Mouse (Mus musculus) gastrocnemius, postnatal 14 days (tissue): ENCODE measurements around the gene Olfr1280. TPM values are rescaled to one million over a fixed set of nuclear protein-coding genes. Genes with fewer than 3 reads are reported as not detected.
"Not testable (repeated sequence)": the region's sequence is repeated elsewhere in the genome, so short reads cannot be mapped to it uniquely, and the experiment has no call there.

Source experiments
- DNase-seq: peaks from one replicate; pipeline ENCODE4 v3.0.0; 2021; ENCODE audit warnings: mixed read lengths
- intact Hi-C: fragments of 180-260 bp; cut with DNase I; formaldehyde crosslinking; loops from one replicate; pipeline ENCODE4 v1.15.1; 2025; ENCODE audit warnings: low total_unique reads
- long read RNA-seq, 2 experiments: library from polyadenylated mRNA; stranded (forward); transcript quantifications; one replicate each; pipeline ENCODE4 v2.0.0; 2021
- total RNA-seq, 2 experiments: library from RNA; stranded (reverse); gene quantifications; 2 replicates each; pipeline ENCODE4 v1.2.3; 2021

Gene Olfr1280
- total RNA-seq: not detected
- long read RNA-seq, experiment 1: 0 reads
- long read RNA-seq, experiment 2: 0 reads

GRCm38 (mm10) chr2:111313717-111314116, at the start of gene Olfr1280:
TSS of gene Olfr1280 (plus strand) at chr2:111314017.
- intact Hi-C loops: no loop called here
- DNase-seq: no peak

- DNase-seq: no peak
- intact Hi-C loops: no loop called here
These were observed 39.8 kb upstream of the Olfr1280 start, which contains the start of gene Olfr1277 for GRCm38 (mm10) chr2:111274006-111274405. TSS of gene Olfr1277 (minus strand) at chr2:111274106.

- intact Hi-C loops: no loop called here
These were observed 24.0 kb upstream of the Olfr1280 start, which contains the start of gene Olfr1278 for GRCm38 (mm10) chr2:111289836-111290235. TSS of gene Olfr1278 (plus strand) at chr2:111290136.

DNA sequence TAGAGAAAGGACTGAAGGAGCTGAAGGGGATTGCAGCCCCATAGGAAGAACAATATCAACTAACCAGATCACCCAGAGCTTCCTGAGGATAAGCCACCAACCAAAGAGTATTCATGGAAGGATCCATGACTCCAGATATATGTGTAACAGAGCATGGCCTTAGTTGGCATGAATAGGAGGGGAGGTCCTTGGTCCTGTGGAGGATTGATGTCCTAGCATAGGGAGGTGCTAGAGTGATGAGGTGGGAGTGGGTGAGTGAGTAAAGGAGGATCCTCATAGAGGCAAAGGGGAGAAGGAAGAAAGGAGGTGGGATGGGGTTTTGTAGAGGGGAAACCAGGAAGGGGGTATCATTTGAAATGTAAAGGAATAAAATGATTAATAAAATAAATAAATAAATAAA, 15.3 kb upstream of the Olfr1280 start:
- intact Hi-C loops: no loop called here
- no peak for DNase-seq

More at GRCm38 (mm10) chr2:111289836-111290235, 24.0 kb upstream of the Olfr1280 start, which contains the start of gene Olfr1278:
- no peak for DNase-seq

DNA sequence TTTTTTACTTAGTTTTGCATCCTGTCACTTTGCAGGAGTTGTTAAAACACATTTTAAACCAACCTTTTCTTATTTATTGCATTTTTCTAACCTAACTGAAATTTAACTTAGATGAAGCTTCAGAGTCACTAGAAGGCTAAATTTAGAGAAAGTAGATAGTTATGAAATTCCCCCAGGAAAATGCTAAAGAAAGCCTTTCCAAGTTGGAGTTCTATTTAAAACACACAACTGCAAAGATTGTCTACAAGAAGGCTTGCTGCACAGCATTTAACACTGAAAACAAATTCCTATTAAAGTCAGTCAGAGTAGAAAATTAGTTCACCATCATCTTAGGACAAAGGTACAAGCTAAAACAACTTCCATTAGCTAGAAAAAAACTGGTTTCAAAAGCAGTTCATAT, 13.4 kb upstream of the Olfr1280 start, which contains the start of gene Olfr1279:
TSS of gene Olfr1279 (plus strand) at position 262 of the 400 bp plus-strand sequence.
- intact Hi-C loops: no loop called here
- DNase-seq: no peak

GRCm38 (mm10) chr2:111326220-111326619, 12.4 kb downstream of the Olfr1280 start, which contains the start of gene Olfr1281:
TSS of gene Olfr1281 (plus strand) at chr2:111326520.
- no peak for DNase-seq
- intact Hi-C loops: no loop called here

DNA sequence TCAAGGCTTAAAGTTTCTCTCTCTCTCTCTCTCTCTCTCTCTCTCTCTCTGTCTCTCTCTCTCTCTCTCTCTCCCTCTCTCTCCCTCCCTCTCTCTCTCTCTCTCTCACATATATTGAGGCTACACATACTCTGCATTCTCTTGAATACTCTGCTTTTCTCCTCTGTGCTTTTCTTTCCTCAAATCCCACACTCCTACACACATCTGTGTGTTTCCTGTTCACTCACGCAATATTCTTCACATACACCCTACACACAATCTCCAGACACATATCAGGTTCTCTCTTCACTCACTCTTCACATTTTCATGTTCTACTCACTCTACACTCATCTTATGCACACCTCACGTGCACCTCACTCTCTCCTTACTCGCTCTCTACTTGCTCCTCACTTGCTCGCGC, 19.9 kb downstream of the Olfr1280 start:
- intact Hi-C loops, DNase-seq: not testable (repeated sequence)

DNA sequence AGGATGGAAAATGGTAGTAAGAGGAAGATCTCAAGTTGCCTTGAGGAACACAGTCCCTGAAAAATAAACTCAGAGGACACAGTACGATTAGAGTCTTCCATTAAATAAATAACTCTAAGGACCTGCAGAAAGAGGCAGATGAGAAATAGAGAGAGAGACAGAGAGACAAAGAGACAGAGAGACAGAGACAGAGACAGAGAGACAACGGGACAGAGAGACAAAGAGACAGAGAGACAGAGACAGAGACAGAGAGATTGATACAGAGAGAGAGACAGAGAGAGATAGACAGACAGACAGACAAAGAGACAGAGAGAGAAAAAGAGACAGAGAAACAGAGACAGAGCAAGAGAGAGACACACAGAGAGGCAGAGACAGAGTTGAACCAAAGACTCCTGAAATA, 22.2 kb downstream of the Olfr1280 start, which contains the start of gene Olfr1282:
TSS of gene Olfr1282 (minus strand) at position 101 of the 400 bp plus-strand sequence.
- intact Hi-C loops: no loop called here
- no peak for DNase-seq

DNA sequence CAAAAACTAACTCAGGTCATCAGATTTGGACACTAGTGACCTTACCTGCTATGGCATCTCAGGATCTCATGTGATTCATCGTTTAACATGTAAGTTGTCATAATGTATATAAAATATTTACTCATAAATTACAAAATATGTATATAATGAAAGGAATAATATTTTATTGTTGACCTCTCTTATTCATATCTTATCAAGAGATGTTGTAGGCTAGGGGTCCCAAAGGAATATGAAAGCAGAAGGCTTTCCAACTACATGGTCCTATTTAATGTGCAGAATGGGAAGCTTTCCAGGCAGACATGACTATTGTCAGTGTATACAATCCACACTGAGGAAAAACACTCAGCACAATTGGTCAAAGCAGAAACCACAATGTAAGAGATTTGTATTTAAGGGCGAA, 52.7 kb downstream of the Olfr1280 start, which contains the start of gene Olfr1283:
TSS of gene Olfr1283 (plus strand) at position 301 of the 400 bp plus-strand sequence.
- DNase-seq: no peak
- intact Hi-C loops: no loop called here

GRCm38 (mm10) chr2:111375222-111375621, 61.4 kb downstream of the Olfr1280 start, which contains the start of gene Olfr1284:
TSS of gene Olfr1284 (plus strand) at chr2:111375522.
- intact Hi-C loops: no loop called here

More at GRCm38 (mm10) chr2:111375222-111375621, 61.4 kb downstream of the Olfr1280 start, which contains the start of gene Olfr1284:
- no peak for DNase-seq

Other genes starting within 250 kb of the Olfr1280 start
- not detected for gene Gm13941, start 208.0 kb upstream of the Olfr1280 start, total RNA-seq
- gene Gm15130, start 161.1 kb upstream of the Olfr1280 start, total RNA-seq: not detected
- not detected for gene 4930430A15Rik, start 84.4 kb upstream of the Olfr1280 start, total RNA-seq
- gene Olfr1275, start 78.7 kb upstream of the Olfr1280 start, total RNA-seq: not detected
- gene Olfr1276, start 59.5 kb upstream of the Olfr1280 start, total RNA-seq: not detected
- not detected for gene Olfr1277, start 39.9 kb upstream of the Olfr1280 start, total RNA-seq
- not detected for gene Olfr1278, start 23.9 kb upstream of the Olfr1280 start, total RNA-seq
- not detected for gene Olfr1279, start 13.4 kb upstream of the Olfr1280 start, total RNA-seq
- not detected for gene Olfr1281, start 12.5 kb downstream of the Olfr1280 start, total RNA-seq
- not detected for gene Olfr1282, start 22.1 kb downstream of the Olfr1280 start, total RNA-seq
- not detected for gene Olfr1283, start 52.8 kb downstream of the Olfr1280 start, total RNA-seq
- gene Olfr1284, start 61.5 kb downstream of the Olfr1280 start, total RNA-seq: not detected
- not detected for gene Olfr1286, start 109.1 kb downstream of the Olfr1280 start, total RNA-seq
- gene Olfr1287, start 135.1 kb downstream of the Olfr1280 start, total RNA-seq: not detected
- gene Olfr1288, start 160.1 kb downstream of the Olfr1280 start, total RNA-seq: not detected
- not detected for gene Olfr1289, start 166.8 kb downstream of the Olfr1280 start, total RNA-seq
- not detected for gene Olfr1290, start 179.8 kb downstream of the Olfr1280 start, total RNA-seq
- gene Olfr1291-ps1, start 183.2 kb downstream of the Olfr1280 start, total RNA-seq: not detected
- not detected for gene Olfr1293-ps, start 211.2 kb downstream of the Olfr1280 start, total RNA-seq
- not detected for gene Olfr1294, start 226.3 kb downstream of the Olfr1280 start, total RNA-seq